Mouse (Mus musculus) midbrain, embryonic 16.5 days (tissue): ENCODE results near the gene Rnf216. TPM values are rescaled to one million over a fixed set of nuclear protein-coding genes. Genes with fewer than 3 reads are reported as not detected.

Source experiments
- ATAC-seq: fragments of 200-750 bp; cut with Nextera tagmentation; 2 replicates; pipeline ENCODE4 v1.8.0; 2017; ENCODE audit warnings: moderate TSS enrichment
- H3K27ac ChIP-seq: fragments of 300-500 bp; sonication (generic); 2 replicates; pipeline ENCODE4 v1.5.1; 2014; ENCODE audit warnings: mild to moderate bottlenecking, low read length, mixed read lengths
- H3K27me3 ChIP-seq: fragments of 300-500 bp; sonication (generic); 2 replicates; pipeline ENCODE4 v1.6.1; 2014; ENCODE audit warnings: low read depth, low read length, mixed read lengths; ENCODE audit not compliant: control insufficient read depth, insufficient read depth
- H3K36me3 ChIP-seq: fragments of 300-500 bp; sonication (generic); 2 replicates; pipeline ENCODE4 v1.6.1; 2014; ENCODE audit warnings: mild to moderate bottlenecking, low read length, moderate library complexity, mixed read lengths; ENCODE audit not compliant: control insufficient read depth, insufficient read depth
- H3K4me1 ChIP-seq: fragments of 300-500 bp; sonication (generic); 2 replicates; pipeline ENCODE4 v1.6.1; 2014; ENCODE audit warnings: mild to moderate bottlenecking, low read length, mixed read lengths; ENCODE audit not compliant: control insufficient read depth, insufficient read depth
- H3K4me2 ChIP-seq: fragments of 300-500 bp; sonication (generic); 2 replicates; pipeline ENCODE4 v1.6.1; 2014; ENCODE audit warnings: mild to moderate bottlenecking, low read length, mixed read lengths
- H3K4me3 ChIP-seq: fragments of 300-500 bp; sonication (generic); 2 replicates; pipeline ENCODE4 v1.5.1; 2014; ENCODE audit warnings: low read depth, mild to moderate bottlenecking, low read length, moderate library complexity, mixed read lengths
- H3K9ac ChIP-seq: fragments of 300-500 bp; sonication (generic); 2 replicates; pipeline ENCODE4 v1.6.1; 2014; ENCODE audit warnings: low read depth, low read length, mixed read lengths
- H3K9me3 ChIP-seq: fragments of 300-500 bp; sonication (generic); replicated peaks from 2 replicates; pipeline ENCODE4 v1.6.1; 2014; ENCODE audit warnings: mild to moderate bottlenecking, low read length, mixed read lengths; ENCODE audit not compliant: control insufficient read depth, poor library complexity, severe bottlenecking
- WGBS: fragments of 180-500 bp; shearing (Covaris S2); extraction: QIAGEN DNeasy Blood & Tissue Kit; methylation state at CpG from one replicate; pipeline ENCODE4 v1.1.7; 2014; 5-methylcytosine and 5-hydroxymethylcytosine counted together
- polyA plus RNA-seq: library from polyadenylated mRNA; unstranded; fragments of >200 nt; fragmentation: Nextera tagmentation; extraction: Ambion mirVana; gene quantifications from 2 replicates; pipeline ENCODE4 v1.2.1, GENCODE M21; 2015

Rnf216 gene
- polyA plus RNA-seq, 1 experiment from 2014 or later = 28.9 TPM

DNA sequence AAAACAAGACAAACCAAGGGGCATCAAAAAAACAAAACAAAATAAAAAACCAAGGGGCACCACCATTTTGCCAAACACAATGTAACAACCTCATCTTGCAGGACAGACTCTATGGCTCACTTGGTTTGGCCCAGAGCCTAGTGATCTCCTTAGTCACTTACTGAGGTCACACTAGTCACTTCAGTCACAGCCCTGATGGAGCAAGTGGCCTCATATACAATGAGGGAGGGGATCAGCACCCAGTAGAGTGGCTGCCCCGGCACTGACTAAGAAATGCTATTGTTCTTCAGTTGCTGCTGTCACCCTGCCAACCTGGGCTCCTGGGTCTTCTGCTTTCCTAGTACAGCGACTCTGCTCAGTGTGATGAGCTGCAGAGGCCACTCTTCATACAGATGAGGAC lies 68.9 kb downstream of the Rnf216 start:
- no peak for ATAC-seq
- no peaks in the 10 kb centered on the region for H3K9me3 ChIP-seq

DNA sequence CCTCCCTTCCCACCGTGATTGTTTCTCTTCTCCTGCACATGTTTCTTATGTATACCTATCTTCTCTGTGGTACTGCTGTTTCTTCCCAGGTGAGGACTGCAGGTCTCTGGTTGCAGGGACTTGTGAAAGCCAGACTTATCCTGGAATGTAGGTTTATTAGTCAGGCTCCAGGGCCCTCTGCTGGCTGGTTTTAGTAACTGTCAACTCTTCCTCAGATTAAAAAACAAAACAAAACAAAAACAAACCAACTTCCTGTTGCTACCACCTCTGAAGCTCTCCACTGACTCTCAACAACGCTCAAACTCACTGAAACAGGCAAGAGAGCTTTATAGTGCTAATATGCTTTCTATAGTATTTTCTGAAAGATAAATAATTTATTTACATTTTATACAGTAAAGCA lies 69.5 kb downstream of the Rnf216 start:
- H3K9me3 ChIP-seq = no peaks in the 10 kb centered on the region
- H3K4me3 ChIP-seq = no peak overlapping the region
- no peaks in the 10 kb centered on the region for H3K36me3 ChIP-seq
- no peak for ATAC-seq
- H3K27me3 ChIP-seq = no peaks in the 10 kb centered on the region
- 83% methylated on average over 2 of the region's 2 CpGs for WGBS
- peaks cover 9% of the 10 kb centered on the region for H3K4me1 ChIP-seq
- no peak overlapping the region for H3K4me2 ChIP-seq
- no peak overlapping the region for H3K9ac ChIP-seq
- no peak overlapping the region for H3K27ac ChIP-seq

More for the DNA sequence above, 68.9 kb downstream of the Rnf216 start:
- no peak overlapping the region for H3K4me2 ChIP-seq
- H3K27ac ChIP-seq = no peak overlapping the region
- H3K4me3 ChIP-seq = no peak overlapping the region
- no peaks in the 10 kb centered on the region for H3K27me3 ChIP-seq
- 52% methylated on average over 2 of the region's 2 CpGs for WGBS
- no peaks in the 10 kb centered on the region for H3K36me3 ChIP-seq
- H3K4me1 ChIP-seq = peaks cover 14% of the 10 kb centered on the region
- H3K9ac ChIP-seq = no peak overlapping the region

DNA sequence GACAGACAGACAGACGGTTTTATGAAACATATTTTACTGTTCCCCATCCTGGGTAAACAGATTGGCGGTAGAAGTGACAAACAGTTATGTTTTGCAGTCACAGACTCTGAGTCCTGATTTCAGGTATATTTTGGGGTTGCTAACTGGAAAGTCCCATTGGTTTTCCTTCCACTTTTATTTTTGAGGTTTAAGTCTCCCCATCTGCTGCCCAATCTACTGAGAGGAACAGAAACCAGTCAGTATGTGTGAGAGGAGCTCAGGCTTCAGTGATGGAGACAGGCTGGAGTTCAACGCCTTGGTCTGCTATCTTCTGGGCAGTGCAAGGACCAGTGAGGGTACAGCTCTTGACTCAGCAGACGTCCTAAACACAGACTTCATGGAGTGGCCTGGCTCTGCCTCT lies 74.0 kb downstream of the Rnf216 start:
- Histone ChIP-seq H3K36me3 (no peaks in the 10 kb centered on the region), H3K4me2 (no peak overlapping the region), H3K27ac (no peak overlapping the region), H3K4me3 (no peak overlapping the region), H3K27me3 (no peaks in the 10 kb centered on the region), H3K4me1 (no peaks in the 10 kb centered on the region), H3K9ac (no peak overlapping the region), H3K9me3 (no peaks in the 10 kb centered on the region)
- 84% methylated on average over 4 of the region's 4 CpGs for WGBS
- ATAC-seq = no peak

DNA sequence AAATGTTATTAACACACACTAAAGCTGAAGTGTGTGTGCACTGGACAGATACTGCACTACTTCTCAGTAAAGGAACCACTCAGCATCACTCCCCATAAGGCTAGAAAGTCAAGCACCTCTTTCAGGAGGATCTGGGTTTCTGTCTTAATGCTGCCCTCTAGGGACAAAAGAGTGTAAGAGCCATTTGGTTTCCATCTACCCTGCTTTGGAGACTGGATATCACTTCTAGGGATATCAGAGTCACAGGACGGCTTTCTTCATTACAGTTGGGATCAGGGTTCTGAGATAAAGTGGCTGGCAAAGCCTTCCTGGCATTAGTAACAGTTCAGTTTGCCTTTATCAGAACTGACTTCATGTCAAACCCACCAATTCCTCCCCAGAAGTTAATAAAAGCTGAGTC lies 75.6 kb downstream of the Rnf216 start:
- Histone ChIP-seq H3K4me2 (no peak overlapping the region), H3K27ac (no peak overlapping the region), H3K9ac (no peak overlapping the region), H3K27me3 (no peaks in the 10 kb centered on the region), H3K4me3 (no peak overlapping the region), H3K9me3 (no peaks in the 10 kb centered on the region), H3K4me1 (no peaks in the 10 kb centered on the region), H3K36me3 (no peaks in the 10 kb centered on the region)
- WGBS = 21% methylated on average over 1 of the region's 1 CpGs
- ATAC-seq = no peak

DNA sequence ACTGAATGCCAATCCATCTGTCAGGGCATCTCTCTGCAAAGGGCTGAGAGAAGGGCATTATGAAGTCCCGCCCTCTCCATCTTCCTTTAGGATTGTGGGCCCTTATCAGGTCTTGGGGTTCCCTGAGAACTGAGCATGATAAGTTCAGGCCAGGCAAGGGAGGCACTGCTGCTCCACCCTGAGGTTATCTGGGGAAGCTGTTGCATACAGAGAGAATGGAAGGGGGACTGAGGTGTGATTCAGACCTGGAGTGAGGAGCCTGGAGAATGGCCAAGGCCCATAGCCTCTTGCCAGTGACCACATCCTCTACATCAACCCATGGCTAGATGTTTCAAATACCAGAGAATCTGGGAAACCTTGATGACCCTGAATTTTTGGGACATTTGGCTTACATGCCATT lies 76.7 kb downstream of the Rnf216 start:
- Histone ChIP-seq H3K9ac (no peak overlapping the region), H3K4me1 (no peaks in the 10 kb centered on the region), H3K4me3 (no peak overlapping the region), H3K27me3 (no peaks in the 10 kb centered on the region), H3K36me3 (no peaks in the 10 kb centered on the region), H3K9me3 (no peaks in the 10 kb centered on the region), H3K4me2 (no peak overlapping the region), H3K27ac (no peak overlapping the region)
- no peak for ATAC-seq
- 89% methylated on average over 1 of the region's 1 CpGs for WGBS

DNA sequence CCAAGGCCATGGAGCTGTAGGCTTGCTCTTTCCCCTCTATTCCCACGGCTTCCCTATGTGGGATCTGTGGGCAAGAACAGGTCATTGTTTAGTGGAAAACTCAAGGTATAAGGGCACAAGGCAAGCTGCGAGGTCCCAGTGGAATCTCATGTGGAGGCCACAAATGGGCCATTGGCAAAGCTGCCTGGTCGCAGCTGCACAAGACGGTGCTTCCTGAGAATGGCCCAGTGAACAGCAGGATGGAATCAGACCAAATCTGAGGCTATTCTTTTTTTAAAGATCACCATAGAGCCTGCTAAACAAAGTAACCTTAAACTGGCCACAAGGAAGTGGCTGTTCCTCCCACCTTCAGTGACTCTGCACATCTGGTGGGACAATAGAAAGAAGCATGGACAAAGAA lies 77.5 kb downstream of the Rnf216 start:
- WGBS = 91% methylated on average over 4 of the region's 4 CpGs
- Histone ChIP-seq H3K36me3 (no peaks in the 10 kb centered on the region), H3K4me1 (no peaks in the 10 kb centered on the region), H3K4me3 (no peak overlapping the region), H3K9me3 (no peaks in the 10 kb centered on the region), H3K27ac (no peak overlapping the region), H3K4me2 (no peak overlapping the region), H3K27me3 (no peaks in the 10 kb centered on the region), H3K9ac (no peak overlapping the region)
- no peak for ATAC-seq

DNA sequence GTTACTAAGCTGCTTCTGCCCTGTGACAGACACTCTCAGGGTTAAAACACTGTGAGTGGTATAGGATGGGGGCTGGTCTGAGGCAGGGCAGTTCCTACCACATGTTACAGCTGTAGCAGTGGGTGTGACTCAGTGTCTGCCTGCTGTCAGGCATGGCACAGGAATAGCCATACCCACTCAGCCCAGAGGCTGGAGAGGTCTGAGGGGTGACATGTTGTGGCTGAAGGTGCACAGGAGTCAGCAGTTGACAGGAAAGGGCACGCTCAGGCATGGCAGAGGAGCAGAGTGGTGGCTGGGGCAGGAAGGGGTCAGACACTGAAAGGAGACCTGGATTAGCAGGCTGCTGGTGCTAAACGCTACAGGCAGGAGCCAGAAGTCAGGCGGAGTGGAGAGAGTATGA lies 78.7 kb downstream of the Rnf216 start:
- H3K4me2 ChIP-seq = no peak overlapping the region
- no peaks in the 10 kb centered on the region for H3K4me1 ChIP-seq
- H3K27ac ChIP-seq = no peak overlapping the region
- ATAC-seq = no peak
- no peak overlapping the region for H3K9ac ChIP-seq
- H3K9me3 ChIP-seq = no peaks in the 10 kb centered on the region
- H3K27me3 ChIP-seq = no peaks in the 10 kb centered on the region
- WGBS = 71% methylated on average over 3 of the region's 3 CpGs
- no peaks in the 10 kb centered on the region for H3K36me3 ChIP-seq
- no peak overlapping the region for H3K4me3 ChIP-seq

DNA sequence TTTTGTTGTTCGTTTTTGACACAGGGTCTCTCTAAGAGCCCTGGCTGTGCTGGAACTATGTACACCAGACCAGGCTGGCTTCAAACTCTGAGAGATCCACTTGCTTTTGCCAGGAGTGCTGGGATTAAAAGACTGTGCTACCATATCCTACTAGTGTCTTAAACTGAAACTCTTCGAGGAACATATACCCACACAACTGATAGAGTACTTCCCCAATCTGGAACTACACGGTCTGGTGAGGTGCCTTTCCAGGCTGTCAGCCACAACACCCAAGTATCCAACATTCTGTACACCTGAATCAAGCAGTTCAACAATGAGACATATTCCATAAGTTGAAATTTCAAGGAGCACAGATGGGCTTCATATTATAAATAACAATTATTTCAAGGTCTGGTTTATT lies 79.5 kb downstream of the Rnf216 start:
- no peaks in the 10 kb centered on the region for H3K4me1 ChIP-seq
- no peaks in the 10 kb centered on the region for H3K27me3 ChIP-seq
- no peak overlapping the region for H3K4me2 ChIP-seq
- no peaks in the 10 kb centered on the region for H3K36me3 ChIP-seq
- no peak overlapping the region for H3K9ac ChIP-seq
- WGBS = 92% methylated on average over 3 of the region's 3 CpGs
- ATAC-seq = no peak
- no peak overlapping the region for H3K27ac ChIP-seq
- no peaks in the 10 kb centered on the region for H3K9me3 ChIP-seq
- no peak overlapping the region for H3K4me3 ChIP-seq

DNA sequence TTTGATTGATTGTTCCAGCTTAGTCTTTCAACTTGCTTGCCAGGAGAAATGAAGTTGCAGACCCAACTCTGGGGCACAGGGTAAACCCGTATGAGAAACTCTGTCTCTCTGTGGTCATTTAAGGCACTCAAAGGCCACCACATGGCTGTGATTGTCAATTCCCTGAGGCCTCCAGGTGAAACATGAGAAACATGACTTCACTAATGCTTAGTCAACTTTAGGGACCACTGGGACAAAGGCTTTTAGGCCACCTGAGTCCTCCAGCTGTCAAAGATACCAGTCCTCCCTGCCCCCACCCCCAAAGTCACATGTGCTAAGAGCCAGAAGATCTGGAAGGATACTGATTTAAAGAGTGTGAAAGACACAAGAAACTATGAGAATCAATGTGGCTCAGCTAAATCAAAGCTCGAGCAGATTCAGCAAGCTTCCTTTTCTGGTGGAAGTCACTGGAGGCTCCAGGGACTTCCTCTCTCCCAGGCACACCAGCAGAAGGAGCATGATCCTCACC lies 80.1 kb downstream of the Rnf216 start:
- no peaks in the 10 kb centered on the region for H3K36me3 ChIP-seq
- H3K4me2 ChIP-seq = no peak overlapping the region
- ATAC-seq = no peak
- no peaks in the 10 kb centered on the region for H3K9me3 ChIP-seq
- no peak overlapping the region for H3K27ac ChIP-seq
- H3K9ac ChIP-seq = no peak overlapping the region
- H3K4me1 ChIP-seq = no peaks in the 10 kb centered on the region
- 54% methylated on average over 2 of the region's 2 CpGs for WGBS
- no peak overlapping the region for H3K4me3 ChIP-seq
- H3K27me3 ChIP-seq = no peaks in the 10 kb centered on the region

DNA sequence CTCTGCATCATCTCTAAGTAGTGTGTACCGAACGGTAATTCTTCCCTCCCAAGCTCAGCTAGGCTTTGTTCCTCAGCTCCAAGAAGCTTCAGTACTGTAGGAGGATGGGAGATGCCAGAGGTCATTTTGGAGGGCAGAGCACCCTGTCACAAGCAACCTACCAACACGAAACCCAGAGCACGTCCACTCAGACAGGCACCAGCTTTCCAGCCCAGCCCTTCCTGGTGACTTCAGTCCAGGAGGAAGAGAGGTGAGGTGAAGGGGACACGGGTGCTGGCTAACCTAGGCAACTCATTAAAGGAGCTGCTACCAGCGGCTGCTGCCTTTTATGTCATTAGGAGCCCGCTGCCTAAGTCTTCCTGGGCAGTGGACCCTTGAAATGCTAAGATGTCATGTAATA lies 81.1 kb downstream of the Rnf216 start:
- H3K27me3 ChIP-seq = no peaks in the 10 kb centered on the region
- ATAC-seq = no peak
- H3K4me2 ChIP-seq = no peak overlapping the region
- H3K27ac ChIP-seq = no peak overlapping the region
- WGBS = 51% methylated on average over 7 of the region's 7 CpGs
- H3K4me3 ChIP-seq = no peak overlapping the region
- no peaks in the 10 kb centered on the region for H3K9me3 ChIP-seq
- 0 out of 2 replicates have a peak, but pooled peaks cover 3% of the 10 kb centered on the region for H3K36me3 ChIP-seq
- no peak overlapping the region for H3K9ac ChIP-seq
- no peaks in the 10 kb centered on the region for H3K4me1 ChIP-seq
